Mouse (Mus musculus): Measurements from ENCODE around the gene Gas1. TPM values are rescaled to one million over a fixed set of nuclear protein-coding genes. Genes with fewer than 3 reads are reported as not detected.

Gas1 gene
- polyA plus RNA-seq, 1 experiment from 2014 or later, result 36.2 TPM

GRCm38 (mm10) chr13:60204746-60205145 is 27.6 kb upstream of the Gas1 start:
- Histone ChIP-seq H3K4me2 (no peak overlapping the region), H3K4me3 (ENCODE audit: low read depth, low read length) (no peak overlapping the region), H3K36me3 (ENCODE audit: control insufficient read depth, insufficient read depth, low read length) (no peaks in the 10 kb centered on the region), H3K27ac (ENCODE audit: low read depth, low read length) (no peak overlapping the region), H3K4me1 (ENCODE audit: control insufficient read depth, insufficient read depth, low read length) (no peaks in the 10 kb centered on the region), H3K9ac (ENCODE audit: low read depth, low read length) (no peak overlapping the region), H3K9me3 (replicated peaks; ENCODE audit: control insufficient read depth, low read length) (no peaks in the 10 kb centered on the region; the same call in 1 of the 2 replicates), H3K27me3 (ENCODE audit: control insufficient read depth, insufficient read depth, low read length) (no peaks in the 10 kb centered on the region)
- no peak for ATAC-seq (replicated peaks; ENCODE audit: insufficient number of reproducible peaks, low FRiP score, low TSS enrichment)
- WGBS (ENCODE audit: insufficient replicate concordance), result 87% methylated on average over 6 of the region's 6 CpGs

- Histone ChIP-seq H3K9me3 (replicated peaks; ENCODE audit: control insufficient read depth, low read length) (no peaks in the 10 kb centered on the region), H3K9ac (ENCODE audit: low read depth, low read length) (no peak overlapping the region), H3K4me1 (ENCODE audit: control insufficient read depth, insufficient read depth, low read length) (peaks cover 2% of the 10 kb centered on the region; the same call in 1 of the 2 replicates), H3K4me2 (no peak overlapping the region), H3K36me3 (ENCODE audit: control insufficient read depth, insufficient read depth, low read length) (no peaks in the 10 kb centered on the region), H3K4me3 (ENCODE audit: low read depth, low read length) (no peak overlapping the region), H3K27ac (ENCODE audit: low read depth, low read length) (no peak overlapping the region), H3K27me3 (ENCODE audit: control insufficient read depth, insufficient read depth, low read length) (no peaks in the 10 kb centered on the region)
- ATAC-seq (replicated peaks; ENCODE audit: insufficient number of reproducible peaks, low FRiP score, low TSS enrichment), result no peak
- WGBS (ENCODE audit: insufficient replicate concordance), result 53% methylated on average over 6 of the region's 6 CpGs
Measured at GRCm38 (mm10) chr13:60193273-60193672, 16.1 kb upstream of the Gas1 start.

GRCm38 (mm10) chr13:60189923-60190322 is 12.8 kb upstream of the Gas1 start:
- WGBS (ENCODE audit: insufficient replicate concordance), result 36% methylated on average over 10 of the region's 10 CpGs
- Histone ChIP-seq H3K36me3 (ENCODE audit: control insufficient read depth, insufficient read depth, low read length) (no peaks in the 10 kb centered on the region), H3K4me2 (no peak overlapping the region; the same call in 1 of the 2 replicates), H3K4me1 (ENCODE audit: control insufficient read depth, insufficient read depth, low read length) (peaks cover 2% of the 10 kb centered on the region; the same call in 1 of the 2 replicates), H3K27ac (ENCODE audit: low read depth, low read length) (no peak overlapping the region), H3K9me3 (replicated peaks; ENCODE audit: control insufficient read depth, low read length) (no peaks in the 10 kb centered on the region), H3K27me3 (ENCODE audit: control insufficient read depth, insufficient read depth, low read length) (no peaks in the 10 kb centered on the region), H3K9ac (ENCODE audit: low read depth, low read length) (no peak overlapping the region), H3K4me3 (ENCODE audit: low read depth, low read length) (no peak overlapping the region)
- no peak for ATAC-seq (replicated peaks; ENCODE audit: insufficient number of reproducible peaks, low FRiP score, low TSS enrichment)

GRCm38 (mm10) chr13:60188952-60189351 is 11.8 kb upstream of the Gas1 start:
- no peaks in the 10 kb centered on the region for H3K27me3 ChIP-seq (ENCODE audit: control insufficient read depth, insufficient read depth, low read length)
- no peak overlapping the region for H3K27ac ChIP-seq (ENCODE audit: low read depth, low read length)
- no peaks in the 10 kb centered on the region for H3K36me3 ChIP-seq (ENCODE audit: control insufficient read depth, insufficient read depth, low read length)
- H3K9me3 ChIP-seq (replicated peaks; ENCODE audit: control insufficient read depth, low read length), result no peaks in the 10 kb centered on the region
- no peak for ATAC-seq (replicated peaks; ENCODE audit: insufficient number of reproducible peaks, low FRiP score, low TSS enrichment)
- H3K4me3 ChIP-seq (ENCODE audit: low read depth, low read length), result no peak overlapping the region
- H3K4me2 ChIP-seq, result no peak overlapping the region
- no peak overlapping the region for H3K9ac ChIP-seq (ENCODE audit: low read depth, low read length)
- WGBS (ENCODE audit: insufficient replicate concordance), result 65% methylated on average over 8 of the region's 8 CpGs
- peaks cover 2% of the 10 kb centered on the region; the same call in 1 of the 2 replicates for H3K4me1 ChIP-seq (ENCODE audit: control insufficient read depth, insufficient read depth, low read length)

GRCm38 (mm10) chr13:60187276-60187675 is 10.1 kb upstream of the Gas1 start:
- no peak overlapping the region for H3K27ac ChIP-seq (ENCODE audit: low read depth, low read length)
- WGBS (ENCODE audit: insufficient replicate concordance), result 80% methylated on average over 2 of the region's 2 CpGs
- H3K4me1 ChIP-seq (ENCODE audit: control insufficient read depth, insufficient read depth, low read length), result peaks cover 2% of the 10 kb centered on the region; the same call in 1 of the 2 replicates

GRCm38 (mm10) chr13:60182346-60182745 is 5.2 kb upstream of the Gas1 start:
- H3K36me3 ChIP-seq (ENCODE audit: control insufficient read depth, insufficient read depth, low read length), result no peaks in the 10 kb centered on the region
- H3K27me3 ChIP-seq (ENCODE audit: control insufficient read depth, insufficient read depth, low read length), result no peaks in the 10 kb centered on the region
- no peaks in the 10 kb centered on the region for H3K9me3 ChIP-seq (replicated peaks; ENCODE audit: control insufficient read depth, low read length)
- no peak for ATAC-seq (replicated peaks; ENCODE audit: insufficient number of reproducible peaks, low FRiP score, low TSS enrichment)
- H3K4me1 ChIP-seq (ENCODE audit: control insufficient read depth, insufficient read depth, low read length), result no peaks in the 10 kb centered on the region
- no peak overlapping the region for H3K9ac ChIP-seq (ENCODE audit: low read depth, low read length)
- H3K4me2 ChIP-seq, result no peak overlapping the region
- H3K27ac ChIP-seq (ENCODE audit: low read depth, low read length), result no peak overlapping the region
- H3K4me3 ChIP-seq (ENCODE audit: low read depth, low read length), result no peak overlapping the region
- 64% methylated on average over 4 of the region's 4 CpGs for WGBS (ENCODE audit: insufficient replicate concordance)

More at GRCm38 (mm10) chr13:60187276-60187675, 10.1 kb upstream of the Gas1 start:
- Histone ChIP-seq H3K9ac (ENCODE audit: low read depth, low read length) (no peak overlapping the region), H3K4me2 (no peak overlapping the region), H3K9me3 (replicated peaks; ENCODE audit: control insufficient read depth, low read length) (no peaks in the 10 kb centered on the region), H3K4me3 (ENCODE audit: low read depth, low read length) (no peak overlapping the region), H3K27me3 (ENCODE audit: control insufficient read depth, insufficient read depth, low read length) (no peaks in the 10 kb centered on the region), H3K36me3 (ENCODE audit: control insufficient read depth, insufficient read depth, low read length) (no peaks in the 10 kb centered on the region)
- ATAC-seq (replicated peaks; ENCODE audit: insufficient number of reproducible peaks, low FRiP score, low TSS enrichment), result no peak

GRCm38 (mm10) chr13:60179641-60180040 is 2.5 kb upstream of the Gas1 start:
- H3K9ac ChIP-seq (ENCODE audit: low read depth, low read length), result no peak overlapping the region
- no peaks in the 10 kb centered on the region for H3K36me3 ChIP-seq (ENCODE audit: control insufficient read depth, insufficient read depth, low read length)
- no peak for ATAC-seq (replicated peaks; ENCODE audit: insufficient number of reproducible peaks, low FRiP score, low TSS enrichment)
- H3K9me3 ChIP-seq (replicated peaks; ENCODE audit: control insufficient read depth, low read length), result no peaks in the 10 kb centered on the region
- 0 out of 2 replicates have a peak, but pooled peaks cover 4% of the 10 kb centered on the region for H3K27me3 ChIP-seq (ENCODE audit: control insufficient read depth, insufficient read depth, low read length)
- no peak overlapping the region for H3K27ac ChIP-seq (ENCODE audit: low read depth, low read length)
- WGBS (ENCODE audit: insufficient replicate concordance), result 84% methylated on average over 4 of the region's 4 CpGs
- no peaks in the 10 kb centered on the region for H3K4me1 ChIP-seq (ENCODE audit: control insufficient read depth, insufficient read depth, low read length)
- H3K4me2 ChIP-seq, result no peak overlapping the region
- H3K4me3 ChIP-seq (ENCODE audit: low read depth, low read length), result no peak overlapping the region

GRCm38 (mm10) chr13:60178416-60178815 is 1.3 kb upstream of the Gas1 start:
- H3K9me3 ChIP-seq (replicated peaks; ENCODE audit: control insufficient read depth, low read length), result no peaks in the 10 kb centered on the region
- peak overlapping the region; percentile 75 for H3K4me3 ChIP-seq (ENCODE audit: low read depth, low read length)
- H3K36me3 ChIP-seq (ENCODE audit: control insufficient read depth, insufficient read depth, low read length), result no peaks in the 10 kb centered on the region
- ATAC-seq (replicated peaks; ENCODE audit: insufficient number of reproducible peaks, low FRiP score, low TSS enrichment), result no peak
- H3K4me1 ChIP-seq (ENCODE audit: control insufficient read depth, insufficient read depth, low read length), result peaks cover 8% of the 10 kb centered on the region; the same call in 1 of the 2 replicates
- H3K27ac ChIP-seq (ENCODE audit: low read depth, low read length), result peak overlapping the region; percentile 86
- 1% methylated on average over 15 of the region's 15 CpGs for WGBS (ENCODE audit: insufficient replicate concordance)
- peak overlapping the region; percentile 75 for H3K4me2 ChIP-seq
- peak overlapping the region; percentile 67 for H3K9ac ChIP-seq (ENCODE audit: low read depth, low read length)
- 0 out of 2 replicates have a peak, but pooled peaks cover 4% of the 10 kb centered on the region for H3K27me3 ChIP-seq (ENCODE audit: control insufficient read depth, insufficient read depth, low read length)

- H3K27me3 ChIP-seq (ENCODE audit: control insufficient read depth, insufficient read depth, low read length), result 0 out of 2 replicates have a peak, but pooled peaks cover 4% of the 10 kb centered on the region
- peak overlapping the region; percentile 67 for H3K9ac ChIP-seq (ENCODE audit: low read depth, low read length)
- H3K4me1 ChIP-seq (ENCODE audit: control insufficient read depth, insufficient read depth, low read length), result peaks cover 8% of the 10 kb centered on the region; the same call in 1 of the 2 replicates
- no peaks in the 10 kb centered on the region for H3K36me3 ChIP-seq (ENCODE audit: control insufficient read depth, insufficient read depth, low read length)
- no peak for ATAC-seq (replicated peaks; ENCODE audit: insufficient number of reproducible peaks, low FRiP score, low TSS enrichment)
- H3K4me3 ChIP-seq (ENCODE audit: low read depth, low read length), result peak overlapping the region; percentile 75
- under 1% methylated on average over 13 of the region's 13 CpGs for WGBS (ENCODE audit: insufficient replicate concordance)
- H3K4me2 ChIP-seq, result peak overlapping the region; percentile 75
- no peaks in the 10 kb centered on the region for H3K9me3 ChIP-seq (replicated peaks; ENCODE audit: control insufficient read depth, low read length)
- H3K27ac ChIP-seq (ENCODE audit: low read depth, low read length), result peak overlapping the region; percentile 86
Measured at GRCm38 (mm10) chr13:60177797-60178110, 589 bp upstream of the Gas1 start.
